Comparison of ENCODE assay signal across 8 mouse cellular contexts in genomic region chr7:100159105-100159841, GRCm38 (mm10). TPM values are rescaled to one million over a fixed set of nuclear protein-coding genes. Genes with fewer than 3 reads are reported as not detected.
DNase-seq lines count a peak whose midpoint lies in the region; ATAC-seq and TF ChIP-seq lines count a peak whose summit lies in the region.

Lipt2 (plus strand) TSS chr7:100159277.

- ATAC-seq in G1E (ENCODE audit: extremely low read depth, insufficient number of reproducible peaks, low FRiP score, poor library complexity, severe bottlenecking): peak; percentile 80
- peak; percentile 99 for ATAC-seq in forebrain, postnatal 0 days
- ATAC-seq in lung, embryonic 15.5 days (ENCODE audit: borderline replicate concordance, extremely low read depth, low FRiP score, low TSS enrichment): peak; percentile 97

- DNase-seq in G1E (ENCODE audit: low spot score): peak; percentile 96
- peak; percentile 94 to 95 for DNase-seq in cerebellum, adult 18-20 months
- peak; percentile 92 for DNase-seq in forebrain, postnatal 0 days
- peak; percentile 94 for DNase-seq in heart, postnatal 4 days
- peak; percentile 88 to 89 for DNase-seq in layer of hippocampus, adult 8-10 months (ENCODE audit: low spot score in 2 of 2)
- DNase-seq in ovary, adult 18-20 months (ENCODE audit: low spot score): peak; percentile 93
- peak; percentile 87 for DNase-seq in thymus, postnatal 0 days (ENCODE audit: low spot score)

- TF ChIP-seq CTCF in G1E (IDR thresholded peaks at IDR 0.05; ENCODE audit: low read depth, low read length): no peak
- peak; percentile 54 for TF ChIP-seq CTCF in forebrain, postnatal 0 days (IDR thresholded peaks at IDR 0.05; ENCODE audit: low read depth)

- H3K4me2 ChIP-seq in forebrain, postnatal 0 days (ENCODE audit: low read depth): peak within 1 kb of the TSS; percentile 84
- peak within 1 kb of the TSS; percentile 88 for H3K4me2 ChIP-seq in lung, embryonic 15.5 days

- peak within 1 kb of the TSS; percentile 91 for H3K9ac ChIP-seq in forebrain, postnatal 0 days
- peak within 1 kb of the TSS; percentile 80 for H3K9ac ChIP-seq in lung, embryonic 15.5 days

- H3K27me3 ChIP-seq in G1E (ENCODE audit: insufficient read depth, low read length): peaks cover 9% of the 10 kb centered on the region
- no peaks in the 10 kb centered on the region for H3K27me3 ChIP-seq in forebrain, postnatal 0 days (ENCODE audit: insufficient read depth, low read length)
- no peaks in the 10 kb centered on the region for H3K27me3 ChIP-seq in lung, embryonic 15.5 days

- H3K9me3 ChIP-seq in G1E (replicated peaks): no peaks in the 10 kb centered on the region
- no peaks in the 10 kb centered on the region for H3K9me3 ChIP-seq in forebrain, postnatal 0 days (ENCODE audit: low read length)
- H3K9me3 ChIP-seq in lung, embryonic 15.5 days: no peaks in the 10 kb centered on the region

- peak within 1 kb of the TSS; percentile 92 for H3K4me3 ChIP-seq in G1E (ENCODE audit: low read depth, low read length)
- peak within 1 kb of the TSS; percentile 84 for H3K4me3 ChIP-seq in forebrain, postnatal 0 days (ENCODE audit: low read depth, low read length)
- H3K4me3 ChIP-seq in lung, embryonic 15.5 days: peak within 1 kb of the TSS; percentile 81

- 2% methylated on average over 75 of the region's 78 CpGs for WGBS in forebrain, postnatal 0 days
- WGBS in lung, embryonic 15.5 days: under 1% methylated on average over 78 of the region's 78 CpGs

- H3K4me1 ChIP-seq in G1E (ENCODE audit: insufficient read depth, low read depth, low read length): peaks cover 24% of the 10 kb centered on the region
- no peaks in the 10 kb centered on the region; the same call in 1 of the 2 replicates for H3K4me1 ChIP-seq in forebrain, postnatal 0 days (ENCODE audit: insufficient read depth)
- peaks cover 6% of the 10 kb centered on the region for H3K4me1 ChIP-seq in lung, embryonic 15.5 days

- peaks cover 15% of the 10 kb centered on the region for H3K36me3 ChIP-seq in G1E (replicated peaks)
- no peaks in the 10 kb centered on the region for H3K36me3 ChIP-seq in forebrain, postnatal 0 days (ENCODE audit: insufficient read depth)
- H3K36me3 ChIP-seq in lung, embryonic 15.5 days: no peaks in the 10 kb centered on the region

- H3K27ac ChIP-seq in forebrain, postnatal 0 days (ENCODE audit: low read depth, low read length): peak within 1 kb of the TSS; percentile 87
- H3K27ac ChIP-seq in lung, embryonic 15.5 days: peak within 1 kb of the TSS; percentile 97

RNA-seq across cellular contexts. Expression of gene Lipt2, which starts in this region (rescaled TPM):
- total RNA-seq in G1E (2014; fragmentation: Nextera tagmentation): 8.7 and 11.7 TPM in 2 replicates
- 9.1 and 10.9 TPM in 2 replicates for total RNA-seq in G1E (2017)
- 5.5 and 6.2 TPM in 2 replicates for polyA plus RNA-seq in G1E (2012)
- total RNA-seq in forebrain, postnatal 0 days (2014; rRNA removed): 15.9 and 19.2 TPM in 2 replicates
- polyA plus RNA-seq in forebrain, postnatal 0 days (2015; fragmentation: Nextera tagmentation; extraction: Ambion mirVana): 20.3 and 21.1 TPM in 2 replicates
- 1 to 10 TPM; 6.8 to 7.7 TPM for total RNA-seq in heart, postnatal 4 days (2021)
- 1 to 10 TPM; 3.3 to 5.2 (median 3.9) TPM for total RNA-seq in layer of hippocampus, adult 8-10 months (2022)
- 20.1 and 22.1 TPM in 2 replicates for polyA plus RNA-seq in lung, embryonic 15.5 days (2015; fragmentation: Nextera tagmentation; extraction: Ambion mirVana)
- 8.3 and 9.0 TPM in 2 replicates for polyA plus RNA-seq in thymus, postnatal 0 days (2015; fragmentation: Nextera tagmentation; extraction: Ambion mirVana)

Comparison
In these comparisons a context has a peak if more than half of its experiments do, and no peak if none do; other contexts are left out.
1. Peak in every context shown above with its lines: DNase-seq, ATAC-seq, H3K4me3 ChIP-seq and H3K27ac ChIP-seq.